Mouse (Mus musculus): ENCODE measurements around the gene Frmd4b. TPM values are rescaled to one million over a fixed set of nuclear protein-coding genes. Genes with fewer than 3 reads are reported as not detected.

Gene Frmd4b
- total and polyA plus RNA-seq, 3 experiments = 0.44 to 2.9 TPM; not detected in 1

- no peak for ATAC-seq (ENCODE audit: extremely low read depth, insufficient number of reproducible peaks, low FRiP score, poor library complexity, severe bottlenecking)
- no peak for DNase-seq (ENCODE audit: low spot score)
Measured at GRCm38 (mm10) chr6:97438918-97439645, 178.3 kb downstream of the Frmd4b start.

DNA sequence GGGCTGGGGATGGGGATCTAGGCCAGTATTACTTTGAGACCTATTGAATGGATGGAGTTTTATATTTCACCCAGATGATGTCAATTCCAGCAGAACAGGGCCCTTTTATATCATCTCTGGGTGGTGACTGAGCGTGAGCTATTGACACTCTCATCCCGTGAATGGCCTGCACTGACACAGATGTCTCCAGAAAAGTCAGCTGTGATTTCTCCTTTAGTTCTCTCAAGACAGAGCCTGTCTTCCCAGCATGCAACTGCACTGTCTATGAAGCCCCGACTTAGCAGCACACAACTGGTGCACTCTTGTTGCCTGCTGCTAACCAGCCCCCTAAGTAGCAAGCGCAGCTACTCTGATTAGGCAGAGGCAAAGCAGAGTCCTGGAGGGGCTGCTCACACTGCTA, 182.6 kb downstream of the Frmd4b start:
- ATAC-seq (ENCODE audit: extremely low read depth, insufficient number of reproducible peaks, low FRiP score, poor library complexity, severe bottlenecking) = no peak
- Histone ChIP-seq H3K36me3 (replicated peaks) (no peaks in the 10 kb centered on the region), H3K9me3 (replicated peaks) (peaks cover 56% of the 10 kb centered on the region), H3K4me1 (ENCODE audit: insufficient read depth, low read depth, low read length) (no peaks in the 10 kb centered on the region), H3K4me3 (ENCODE audit: low read depth, low read length) (no peak overlapping the region), H3K27me3 (ENCODE audit: insufficient read depth, low read length) (no peaks in the 10 kb centered on the region)
- no peak for TF ChIP-seq TAL1 (conservative IDR thresholded peaks at IDR 0.05; ENCODE audit: low read depth, low read length)
- no peak for TF ChIP-seq CTCF (IDR thresholded peaks at IDR 0.05; ENCODE audit: low read depth, low read length)
- TF ChIP-seq GATA2 (IDR thresholded peaks at IDR 0.05; ENCODE audit: borderline replicate concordance, low read depth, low read length) = no peak
- no peak for TF ChIP-seq GATA1 (IDR thresholded peaks at IDR 0.05; ENCODE audit: borderline replicate concordance, low read length)
- TF ChIP-seq POLR2AphosphoS5 (IDR thresholded peaks at IDR 0.05; ENCODE audit: insufficient replicate concordance, low read depth, low read length) = no peak
- DNase-seq (ENCODE audit: low spot score) = no peak

More at GRCm38 (mm10) chr6:97438918-97439645, 178.3 kb downstream of the Frmd4b start:
- Histone ChIP-seq H3K9me3 (replicated peaks) (peaks cover 70% of the 10 kb centered on the region), H3K36me3 (replicated peaks) (no peaks in the 10 kb centered on the region), H3K4me1 (ENCODE audit: insufficient read depth, low read depth, low read length) (no peaks in the 10 kb centered on the region), H3K4me3 (ENCODE audit: low read depth, low read length) (no peak overlapping the region), H3K27me3 (ENCODE audit: insufficient read depth, low read length) (no peaks in the 10 kb centered on the region)
- TF ChIP-seq CTCF (IDR thresholded peaks at IDR 0.05; ENCODE audit: low read depth, low read length) (no peak), GATA2 (IDR thresholded peaks at IDR 0.05; ENCODE audit: borderline replicate concordance, low read depth, low read length) (no peak), GATA1 (IDR thresholded peaks at IDR 0.05; ENCODE audit: borderline replicate concordance, low read length) (no peak), POLR2AphosphoS5 (IDR thresholded peaks at IDR 0.05; ENCODE audit: insufficient replicate concordance, low read depth, low read length) (no peak), TAL1 (conservative IDR thresholded peaks at IDR 0.05; ENCODE audit: low read depth, low read length) (no peak)

DNA sequence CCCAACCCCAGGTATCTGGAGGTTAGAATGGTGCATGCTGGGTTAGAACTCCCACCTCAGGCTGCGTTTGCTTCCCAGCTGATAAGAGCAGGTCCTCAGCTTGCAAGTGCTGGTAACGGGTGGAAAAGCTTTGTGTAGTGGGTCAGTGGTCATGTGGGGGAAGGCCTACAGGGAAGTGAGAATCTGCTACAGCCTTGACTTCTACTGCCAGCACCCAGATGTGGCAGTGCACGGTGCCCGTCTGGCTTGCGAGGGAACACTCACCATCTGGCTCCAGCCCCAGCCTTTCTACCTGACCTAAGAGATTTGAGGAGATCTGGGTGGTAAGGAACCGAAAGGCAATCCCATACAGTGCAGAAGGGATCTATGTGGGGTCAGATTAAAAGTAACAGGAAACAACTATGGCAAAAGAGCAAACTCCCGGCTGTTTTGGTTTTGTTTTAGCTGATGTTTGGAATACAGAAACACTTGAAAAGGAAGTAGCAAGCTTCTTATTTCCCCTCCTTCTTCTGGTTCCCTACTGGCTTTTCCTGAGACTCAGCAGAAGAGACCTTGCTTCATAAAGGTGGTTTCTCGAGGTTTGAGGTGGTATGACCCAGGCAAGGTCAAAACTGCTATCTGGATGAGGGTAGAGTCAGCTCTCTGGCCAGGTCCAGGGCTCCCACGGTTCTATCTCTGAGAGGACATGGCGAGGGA, 185.9 kb downstream of the Frmd4b start:
- Histone ChIP-seq H3K36me3 (replicated peaks) (no peaks in the 10 kb centered on the region), H3K4me3 (ENCODE audit: low read depth, low read length) (no peak overlapping the region), H3K27me3 (ENCODE audit: insufficient read depth, low read length) (no peaks in the 10 kb centered on the region), H3K9me3 (replicated peaks) (peaks cover 49% of the 10 kb centered on the region), H3K4me1 (ENCODE audit: insufficient read depth, low read depth, low read length) (no peaks in the 10 kb centered on the region)
- TF ChIP-seq CTCF (IDR thresholded peaks at IDR 0.05; ENCODE audit: low read depth, low read length) (no peak), TAL1 (conservative IDR thresholded peaks at IDR 0.05; ENCODE audit: low read depth, low read length) (no peak), GATA2 (IDR thresholded peaks at IDR 0.05; ENCODE audit: borderline replicate concordance, low read depth, low read length) (no peak), POLR2AphosphoS5 (IDR thresholded peaks at IDR 0.05; ENCODE audit: insufficient replicate concordance, low read depth, low read length) (no peak), GATA1 (IDR thresholded peaks at IDR 0.05; ENCODE audit: borderline replicate concordance, low read length) (no peak)
- no peak for ATAC-seq (ENCODE audit: extremely low read depth, insufficient number of reproducible peaks, low FRiP score, poor library complexity, severe bottlenecking)
- DNase-seq (ENCODE audit: low spot score) = no peak

GRCm38 (mm10) chr6:97430519-97430918, 186.8 kb downstream of the Frmd4b start:
- no peaks in the 10 kb centered on the region for H3K27me3 ChIP-seq (ENCODE audit: insufficient read depth, low read length)
- TF ChIP-seq CTCF (IDR thresholded peaks at IDR 0.05; ENCODE audit: low read depth, low read length) = no peak
- TF ChIP-seq GATA1 (IDR thresholded peaks at IDR 0.05; ENCODE audit: borderline replicate concordance, low read length) = no peak
- no peak for TF ChIP-seq POLR2AphosphoS5 (IDR thresholded peaks at IDR 0.05; ENCODE audit: insufficient replicate concordance, low read depth, low read length)
- TF ChIP-seq TAL1 (conservative IDR thresholded peaks at IDR 0.05; ENCODE audit: low read depth, low read length) = no peak
- no peak for TF ChIP-seq GATA2 (IDR thresholded peaks at IDR 0.05; ENCODE audit: borderline replicate concordance, low read depth, low read length)
- no peaks in the 10 kb centered on the region for H3K36me3 ChIP-seq (replicated peaks)
- H3K9me3 ChIP-seq (replicated peaks) = peaks cover 47% of the 10 kb centered on the region
- H3K4me3 ChIP-seq (ENCODE audit: low read depth, low read length) = no peak overlapping the region
- ATAC-seq (ENCODE audit: extremely low read depth, insufficient number of reproducible peaks, low FRiP score, poor library complexity, severe bottlenecking) (no peak), DNase-seq (ENCODE audit: low spot score) (no peak)
- H3K4me1 ChIP-seq (ENCODE audit: insufficient read depth, low read depth, low read length) = no peaks in the 10 kb centered on the region

GRCm38 (mm10) chr6:97429688-97430343, 187.5 kb downstream of the Frmd4b start:
- H3K27me3 ChIP-seq (ENCODE audit: insufficient read depth, low read length) = no peaks in the 10 kb centered on the region
- TF ChIP-seq TAL1 (conservative IDR thresholded peaks at IDR 0.05; ENCODE audit: low read depth, low read length) (no peak), CTCF (IDR thresholded peaks at IDR 0.05; ENCODE audit: low read depth, low read length) (no peak), GATA2 (IDR thresholded peaks at IDR 0.05; ENCODE audit: borderline replicate concordance, low read depth, low read length) (no peak)
- no peaks in the 10 kb centered on the region for H3K36me3 ChIP-seq (replicated peaks)
- no peak for DNase-seq (ENCODE audit: low spot score)
- H3K4me3 ChIP-seq (ENCODE audit: low read depth, low read length) = no peak overlapping the region
- H3K4me1 ChIP-seq (ENCODE audit: insufficient read depth, low read depth, low read length) = no peaks in the 10 kb centered on the region
- peaks cover 48% of the 10 kb centered on the region for H3K9me3 ChIP-seq (replicated peaks)
- no peak for ATAC-seq (ENCODE audit: extremely low read depth, insufficient number of reproducible peaks, low FRiP score, poor library complexity, severe bottlenecking)
